Mouse (Mus musculus): ENCODE results near the gene Tmem164. TPM values are rescaled to one million over a fixed set of nuclear protein-coding genes. Genes with fewer than 3 reads are reported as not detected.
A peak's percentile ranks its signal among the peaks of the same experiment; 100 is the strongest.

The Tmem164 gene
- 20.7 and 20.9 TPM in 2 replicates for polyA plus RNA-seq (2015; fragmentation: Nextera tagmentation; extraction: Ambion mirVana)

GRCm38 (mm10) chrX:142681056-142681615 lies at the start of gene Tmem164:
Tmem164 (plus strand) TSS chrX:142681406.

MicroRNAs within 50 kb of the gene (microRNA counts, 519-probe panel; counts per million panel counts)
- microRNA mmu-miR-652, result 3,322 counts per million, percentile 55 among the panel's probes with 10 or more counts

Small RNA genes lying within 50 kb of the gene (microRNA-seq; reads per million reads assigned to microRNA genes)
- gene Mir652, result 5,096 reads per million, percentile 89 among the genes with 10 or more reads in this experiment
